Mouse (Mus musculus): ENCODE results near the gene Ermp1. TPM values are rescaled to one million over a fixed set of nuclear protein-coding genes. Genes with fewer than 3 reads are reported as not detected.

Ermp1 gene
- 9.4 and 10.9 TPM in 2 replicates for polyA plus RNA-seq (2015; fragmentation: Nextera tagmentation; extraction: Ambion mirVana)

- peak; percentile 97 for ATAC-seq
- peaks cover 5% of the 10 kb centered on the region for H3K4me1 ChIP-seq (ENCODE audit: control insufficient read depth, insufficient read depth, low read length)
- under 1% methylated on average over 89 of the region's 90 CpGs for WGBS
- H3K27me3 ChIP-seq (ENCODE audit: control insufficient read depth, insufficient read depth, low read depth, low read length), result no peaks in the 10 kb centered on the region
- peak within 1 kb of the TSS; percentile 56 for H3K4me2 ChIP-seq (ENCODE audit: low read length)
- H3K9me3 ChIP-seq (replicated peaks; ENCODE audit: control insufficient read depth, low read length, poor library complexity, severe bottlenecking), result peaks cover 2% of the 10 kb centered on the region; the same call in 1 of the 2 replicates
- H3K9ac ChIP-seq (ENCODE audit: low read depth, low read length), result peak within 1 kb of the TSS; percentile 81
- H3K36me3 ChIP-seq (ENCODE audit: control insufficient read depth, insufficient read depth, low read length), result no peaks in the 10 kb centered on the region
- H3K27ac ChIP-seq (ENCODE audit: low read length), result peak within 1 kb of the TSS; percentile 91
- H3K4me3 ChIP-seq (ENCODE audit: low read depth, low read length), result peak within 1 kb of the TSS; percentile 76
These were observed at the start of gene Ermp1 for GRCm38 (mm10) chr19:29647651-29648549. Gene Ermp1, minus strand, starts transcription at chr19:29648415.

GRCm38 (mm10) chr19:29697245-29697874, 49.1 kb upstream of the Ermp1 start, which contains the start of gene Mlana:
Gene Mlana, plus strand, starts transcription at chr19:29697824.
- no peaks in the 10 kb centered on the region for H3K36me3 ChIP-seq (ENCODE audit: control insufficient read depth, insufficient read depth, low read length)
- no peaks in the 10 kb centered on the region for H3K4me1 ChIP-seq (ENCODE audit: control insufficient read depth, insufficient read depth, low read length)
- no peak for ATAC-seq
- no peaks in the 10 kb centered on the region for H3K9me3 ChIP-seq (replicated peaks; ENCODE audit: control insufficient read depth, low read length, poor library complexity, severe bottlenecking)
- no peak within 1 kb of the TSS for H3K27ac ChIP-seq (ENCODE audit: low read length)
- no peak within 1 kb of the TSS for H3K4me2 ChIP-seq (ENCODE audit: low read length)
- no peak within 1 kb of the TSS for H3K4me3 ChIP-seq (ENCODE audit: low read depth, low read length)
- H3K9ac ChIP-seq (ENCODE audit: low read depth, low read length), result no peak within 1 kb of the TSS
- no peaks in the 10 kb centered on the region for H3K27me3 ChIP-seq (ENCODE audit: control insufficient read depth, insufficient read depth, low read depth, low read length)
- 53% methylated on average over 3 of the region's 3 CpGs for WGBS

GRCm38 (mm10) chr19:29696840-29697239, 48.6 kb upstream of the Ermp1 start:
- no peak overlapping the region for H3K9ac ChIP-seq (ENCODE audit: low read depth, low read length)
- H3K36me3 ChIP-seq (ENCODE audit: control insufficient read depth, insufficient read depth, low read length), result no peaks in the 10 kb centered on the region
- no peaks in the 10 kb centered on the region for H3K4me1 ChIP-seq (ENCODE audit: control insufficient read depth, insufficient read depth, low read length)
- no peak overlapping the region for H3K27ac ChIP-seq (ENCODE audit: low read length)
- no peak for ATAC-seq
- H3K4me3 ChIP-seq (ENCODE audit: low read depth, low read length), result no peak overlapping the region
- no peak overlapping the region for H3K4me2 ChIP-seq (ENCODE audit: low read length)
- no peaks in the 10 kb centered on the region for H3K27me3 ChIP-seq (ENCODE audit: control insufficient read depth, insufficient read depth, low read depth, low read length)
- H3K9me3 ChIP-seq (replicated peaks; ENCODE audit: control insufficient read depth, low read length, poor library complexity, severe bottlenecking), result no peaks in the 10 kb centered on the region

- WGBS, result 99% methylated on average over 4 of the region's 4 CpGs
- Histone ChIP-seq H3K27me3 (ENCODE audit: control insufficient read depth, insufficient read depth, low read depth, low read length) (no peaks in the 10 kb centered on the region), H3K36me3 (ENCODE audit: control insufficient read depth, insufficient read depth, low read length) (no peaks in the 10 kb centered on the region), H3K9me3 (replicated peaks; ENCODE audit: control insufficient read depth, low read length, poor library complexity, severe bottlenecking) (no peaks in the 10 kb centered on the region), H3K4me1 (ENCODE audit: control insufficient read depth, insufficient read depth, low read length) (no peaks in the 10 kb centered on the region), H3K27ac (ENCODE audit: low read length) (no peak overlapping the region), H3K9ac (ENCODE audit: low read depth, low read length) (no peak overlapping the region), H3K4me2 (ENCODE audit: low read length) (no peak overlapping the region), H3K4me3 (ENCODE audit: low read depth, low read length) (no peak overlapping the region)
- ATAC-seq, result no peak
These were observed 48.1 kb upstream of the Ermp1 start for GRCm38 (mm10) chr19:29696309-29696708.

- H3K27me3 ChIP-seq (ENCODE audit: control insufficient read depth, insufficient read depth, low read depth, low read length), result no peaks in the 10 kb centered on the region
- no peaks in the 10 kb centered on the region for H3K36me3 ChIP-seq (ENCODE audit: control insufficient read depth, insufficient read depth, low read length)
- H3K4me1 ChIP-seq (ENCODE audit: control insufficient read depth, insufficient read depth, low read length), result no peaks in the 10 kb centered on the region
- no peak overlapping the region for H3K4me3 ChIP-seq (ENCODE audit: low read depth, low read length)
- no peak for ATAC-seq
- H3K9ac ChIP-seq (ENCODE audit: low read depth, low read length), result no peak overlapping the region
- H3K27ac ChIP-seq (ENCODE audit: low read length), result no peak overlapping the region
- no peaks in the 10 kb centered on the region for H3K9me3 ChIP-seq (replicated peaks; ENCODE audit: control insufficient read depth, low read length, poor library complexity, severe bottlenecking)
- no peak overlapping the region for H3K4me2 ChIP-seq (ENCODE audit: low read length)
- WGBS, result 87% methylated on average over 10 of the region's 10 CpGs
These were observed 46.9 kb upstream of the Ermp1 start for GRCm38 (mm10) chr19:29695071-29695470.

- 55% methylated on average over 16 of the region's 16 CpGs for WGBS
- no peak overlapping the region for H3K4me2 ChIP-seq (ENCODE audit: low read length)
- no peak overlapping the region for H3K27ac ChIP-seq (ENCODE audit: low read length)
- H3K27me3 ChIP-seq (ENCODE audit: control insufficient read depth, insufficient read depth, low read depth, low read length), result no peaks in the 10 kb centered on the region
- 0 out of 2 replicates have a peak, but pooled peaks cover 3% of the 10 kb centered on the region for H3K9me3 ChIP-seq (replicated peaks; ENCODE audit: control insufficient read depth, low read length, poor library complexity, severe bottlenecking)
- H3K4me1 ChIP-seq (ENCODE audit: control insufficient read depth, insufficient read depth, low read length), result no peaks in the 10 kb centered on the region
- H3K4me3 ChIP-seq (ENCODE audit: low read depth, low read length), result no peak overlapping the region
- ATAC-seq, result peak; percentile 76; the same call in 1 of the 2 replicates
- H3K36me3 ChIP-seq (ENCODE audit: control insufficient read depth, insufficient read depth, low read length), result no peaks in the 10 kb centered on the region
- H3K9ac ChIP-seq (ENCODE audit: low read depth, low read length), result no peak overlapping the region
These were observed 35.8 kb upstream of the Ermp1 start for GRCm38 (mm10) chr19:29683844-29684540.

- no peak for ATAC-seq
- 87% methylated on average over 13 of the region's 13 CpGs for WGBS
These were observed 32.3 kb upstream of the Ermp1 start for GRCm38 (mm10) chr19:29680182-29681152.

GRCm38 (mm10) chr19:29678181-29678778, 30.1 kb upstream of the Ermp1 start:
- H3K27me3 ChIP-seq (ENCODE audit: control insufficient read depth, insufficient read depth, low read depth, low read length), result no peaks in the 10 kb centered on the region
- no peaks in the 10 kb centered on the region for H3K36me3 ChIP-seq (ENCODE audit: control insufficient read depth, insufficient read depth, low read length)
- 84% methylated on average over 6 of the region's 6 CpGs for WGBS
- no peak for ATAC-seq
- H3K9me3 ChIP-seq (replicated peaks; ENCODE audit: control insufficient read depth, low read length, poor library complexity, severe bottlenecking), result no peaks in the 10 kb centered on the region
- no peak overlapping the region for H3K4me3 ChIP-seq (ENCODE audit: low read depth, low read length)
- no peak overlapping the region for H3K27ac ChIP-seq (ENCODE audit: low read length)
- H3K9ac ChIP-seq (ENCODE audit: low read depth, low read length), result no peak overlapping the region
- H3K4me2 ChIP-seq (ENCODE audit: low read length), result no peak overlapping the region
- H3K4me1 ChIP-seq (ENCODE audit: control insufficient read depth, insufficient read depth, low read length), result no peaks in the 10 kb centered on the region

More at GRCm38 (mm10) chr19:29680182-29681152, 32.3 kb upstream of the Ermp1 start:
- H3K4me3 ChIP-seq (ENCODE audit: low read depth, low read length), result no peak overlapping the region
- no peaks in the 10 kb centered on the region for H3K36me3 ChIP-seq (ENCODE audit: control insufficient read depth, insufficient read depth, low read length)
- no peak overlapping the region for H3K4me2 ChIP-seq (ENCODE audit: low read length)
- H3K27ac ChIP-seq (ENCODE audit: low read length), result no peak overlapping the region
- H3K9me3 ChIP-seq (replicated peaks; ENCODE audit: control insufficient read depth, low read length, poor library complexity, severe bottlenecking), result 0 out of 2 replicates have a peak, but pooled peaks cover 3% of the 10 kb centered on the region
- no peak overlapping the region for H3K9ac ChIP-seq (ENCODE audit: low read depth, low read length)
- H3K4me1 ChIP-seq (ENCODE audit: control insufficient read depth, insufficient read depth, low read length), result no peaks in the 10 kb centered on the region
- H3K27me3 ChIP-seq (ENCODE audit: control insufficient read depth, insufficient read depth, low read depth, low read length), result no peaks in the 10 kb centered on the region
